Mouse (Mus musculus): ENCODE measurements around the gene Pebp1. TPM values are rescaled to one million over a fixed set of nuclear protein-coding genes. Genes with fewer than 3 reads are reported as not detected.
A peak's percentile ranks its signal among the peaks of the same experiment; 100 is the strongest.
"Not testable (repeated sequence)": the region's sequence is repeated elsewhere in the genome, so short reads cannot be mapped to it uniquely, and the experiment has no call there.

The Pebp1 gene
- polyA plus RNA-seq (2012; rRNA removed) = 416 and 521 TPM in 2 replicates

GRCm38 (mm10) chr5:117286831-117287822 is at the start of gene Pebp1:
Gene Pebp1, minus strand, starts transcription at chr5:117287625.
- peak; percentile 89 for DNase-seq (ENCODE audit: low spot score)

GRCm38 (mm10) chr5:117330457-117330856 is 43.0 kb upstream of the Pebp1 start:
- no peak for DNase-seq (ENCODE audit: low spot score)

GRCm38 (mm10) chr5:117326408-117326807 is 39.0 kb upstream of the Pebp1 start:
- no peak for DNase-seq (ENCODE audit: low spot score)

GRCm38 (mm10) chr5:117323751-117324150 is 36.3 kb upstream of the Pebp1 start:
- DNase-seq (ENCODE audit: low spot score) = no peak

GRCm38 (mm10) chr5:117318741-117319629 is 31.6 kb upstream of the Pebp1 start, which contains the start of gene Vsig10:
Gene Vsig10, plus strand, starts transcription at chr5:117319083.
- peak; percentile 77 for DNase-seq (ENCODE audit: low spot score)

GRCm38 (mm10) chr5:117314587-117315428 is 27.4 kb upstream of the Pebp1 start:
- no peak for DNase-seq (ENCODE audit: low spot score)

- DNase-seq (ENCODE audit: low spot score) = no peak
Observed at GRCm38 (mm10) chr5:117313909-117314308, 26.5 kb upstream of the Pebp1 start.

- peak; percentile 38 for DNase-seq (ENCODE audit: low spot score)
Observed at GRCm38 (mm10) chr5:117313420-117313819, 26.0 kb upstream of the Pebp1 start.

GRCm38 (mm10) chr5:117307699-117308098 is 20.3 kb upstream of the Pebp1 start:
- peak; percentile 63 for DNase-seq (ENCODE audit: low spot score)

GRCm38 (mm10) chr5:117306826-117307225 is 19.4 kb upstream of the Pebp1 start:
- DNase-seq (ENCODE audit: low spot score) = no peak

GRCm38 (mm10) chr5:117305754-117306153 is 18.3 kb upstream of the Pebp1 start:
- no peak for DNase-seq (ENCODE audit: low spot score)

- no peak for DNase-seq (ENCODE audit: low spot score)
Observed at GRCm38 (mm10) chr5:117304947-117305346, 17.5 kb upstream of the Pebp1 start.

GRCm38 (mm10) chr5:117303691-117304579 is 16.5 kb upstream of the Pebp1 start:
- DNase-seq (ENCODE audit: low spot score) = no peak

- no peak for DNase-seq (ENCODE audit: low spot score)
Observed at GRCm38 (mm10) chr5:117302899-117303298, 15.5 kb upstream of the Pebp1 start.

- DNase-seq (ENCODE audit: low spot score) = no peak
Observed at GRCm38 (mm10) chr5:117295011-117295410, 7.6 kb upstream of the Pebp1 start.

- DNase-seq (ENCODE audit: low spot score) = not testable (repeated sequence)
Observed at GRCm38 (mm10) chr5:117293776-117294175, 6.4 kb upstream of the Pebp1 start.

- DNase-seq (ENCODE audit: low spot score) = no peak
Observed at GRCm38 (mm10) chr5:117292547-117292946, 5.1 kb upstream of the Pebp1 start.

- DNase-seq (ENCODE audit: low spot score) = no peak
Observed at GRCm38 (mm10) chr5:117291312-117291711, 3.9 kb upstream of the Pebp1 start.

- no peak for DNase-seq (ENCODE audit: low spot score)
Observed at GRCm38 (mm10) chr5:117290081-117290480, 2.7 kb upstream of the Pebp1 start.

GRCm38 (mm10) chr5:117289646-117290045 is 2.2 kb upstream of the Pebp1 start:
- no peak for DNase-seq (ENCODE audit: low spot score)
